Mouse (Mus musculus): ENCODE results near the gene C6. TPM values are rescaled to one million over a fixed set of nuclear protein-coding genes. Genes with fewer than 3 reads are reported as not detected.

Gene C6
- polyA plus RNA-seq, 1 experiment, result 3.6 TPM

DNA sequence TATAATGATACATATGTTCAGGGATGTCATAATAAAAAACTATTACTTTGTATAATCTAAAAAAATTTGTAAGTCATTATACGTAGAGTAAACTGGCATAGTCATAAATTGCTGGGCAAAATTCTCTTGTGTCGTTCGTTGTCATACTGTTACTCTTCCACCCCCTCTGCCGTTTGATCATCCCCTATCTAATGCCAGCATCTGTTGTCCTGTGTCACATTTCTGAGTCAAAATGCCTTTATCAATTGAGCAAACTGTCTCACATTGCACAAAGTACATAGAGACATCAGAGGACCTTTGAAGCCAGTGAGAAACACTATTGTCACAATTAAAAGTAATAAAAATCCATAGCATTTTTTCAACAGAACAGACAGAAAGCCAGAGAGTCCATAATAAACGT lies 88.0 kb downstream of the C6 start:
- no peak overlapping the region for H3K4me3 ChIP-seq (replicated peaks; ENCODE audit: control insufficient read depth, low read depth, low read length)
- no peaks in the 10 kb centered on the region for H3K4me1 ChIP-seq (ENCODE audit: control insufficient read depth, insufficient read depth, low read length)
- TF ChIP-seq CTCF (IDR thresholded peaks at IDR 0.05; ENCODE audit: control insufficient read depth, insufficient read depth, low read length), result no peak
- TF ChIP-seq POLR2A (IDR thresholded peaks at IDR 0.05; ENCODE audit: borderline replicate concordance, control insufficient read depth, low read depth, low read length), result no peak
- WGBS, result 70% methylated on average over 5 of the region's 5 CpGs
- H3K27ac ChIP-seq (ENCODE audit: control insufficient read depth, insufficient read depth, low read depth, low read length, poor library complexity), result no peak overlapping the region

DNA sequence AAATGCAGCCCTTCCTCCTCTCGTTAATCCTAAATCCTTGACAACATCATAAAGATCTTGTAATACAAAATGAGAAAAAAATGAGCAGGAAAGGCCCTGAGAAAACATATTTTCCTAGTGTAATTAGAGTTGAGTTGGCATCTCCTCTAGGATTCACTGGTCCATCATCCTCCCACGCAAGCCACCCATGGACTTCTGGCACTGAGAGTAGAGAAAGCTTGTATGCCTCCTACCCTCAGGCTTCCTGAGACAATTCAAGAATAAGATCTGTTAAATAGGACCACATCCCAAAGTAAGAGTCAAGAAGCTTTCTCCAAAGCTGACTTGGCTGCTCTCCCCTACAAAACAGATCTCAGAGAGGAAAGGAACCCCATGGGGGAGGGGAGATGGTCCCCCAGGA lies 88.7 kb downstream of the C6 start:
- no peak overlapping the region for H3K4me3 ChIP-seq (replicated peaks; ENCODE audit: control insufficient read depth, low read depth, low read length)
- WGBS, result 75% methylated on average over 2 of the region's 2 CpGs
- TF ChIP-seq POLR2A (IDR thresholded peaks at IDR 0.05; ENCODE audit: borderline replicate concordance, control insufficient read depth, low read depth, low read length) (no peak), CTCF (IDR thresholded peaks at IDR 0.05; ENCODE audit: control insufficient read depth, insufficient read depth, low read length) (no peak)

DNA sequence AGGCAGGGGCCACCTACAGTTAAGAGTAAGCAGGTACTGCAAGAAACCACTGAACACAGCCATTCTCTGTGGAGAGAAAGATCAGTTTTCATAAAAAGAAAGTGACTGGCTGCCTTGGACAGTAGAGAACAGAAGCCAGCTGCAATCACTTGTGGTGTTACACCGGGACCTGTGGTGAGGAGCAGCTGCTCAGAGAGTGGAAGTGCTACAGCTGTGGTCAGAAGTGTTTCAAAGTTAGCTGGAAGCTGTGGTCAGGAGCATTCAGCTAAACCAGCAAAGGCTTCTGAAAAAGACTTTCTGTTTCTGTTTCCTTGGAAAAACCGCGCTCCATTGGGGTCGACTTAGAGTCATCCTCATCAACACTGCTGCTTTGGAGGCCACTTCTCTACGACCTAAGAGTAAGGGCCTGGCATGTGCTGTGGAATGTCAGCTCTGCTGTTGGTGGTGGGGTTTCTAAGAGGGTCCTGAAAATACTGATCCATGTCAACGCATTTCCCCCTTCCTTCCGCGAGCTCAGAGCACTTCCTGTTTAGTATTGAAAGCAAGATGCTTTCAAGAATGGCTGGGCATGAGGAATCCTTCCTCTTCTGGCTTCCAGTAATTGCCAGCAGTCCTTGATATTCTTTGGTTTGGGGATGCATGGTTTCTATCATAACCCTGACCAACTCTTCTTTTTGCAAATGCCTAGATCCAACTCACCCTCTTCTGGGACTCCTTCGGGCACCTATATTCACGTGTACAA lies 89.9 kb downstream of the C6 start:
- no peak for TF ChIP-seq POLR2A (IDR thresholded peaks at IDR 0.05; ENCODE audit: borderline replicate concordance, control insufficient read depth, low read depth, low read length)
- WGBS, result 22% methylated on average over 10 of the region's 10 CpGs
- Histone ChIP-seq H3K4me3 (replicated peaks; ENCODE audit: control insufficient read depth, low read depth, low read length) (peak overlapping the region; percentile 63), H3K27ac (ENCODE audit: control insufficient read depth, insufficient read depth, low read depth, low read length, poor library complexity) (no peak overlapping the region), H3K4me1 (ENCODE audit: control insufficient read depth, insufficient read depth, low read length) (no peaks in the 10 kb centered on the region)

More for the DNA sequence above, 88.7 kb downstream of the C6 start:
- no peaks in the 10 kb centered on the region for H3K4me1 ChIP-seq (ENCODE audit: control insufficient read depth, insufficient read depth, low read length)
- H3K27ac ChIP-seq (ENCODE audit: control insufficient read depth, insufficient read depth, low read depth, low read length, poor library complexity), result no peak overlapping the region

DNA sequence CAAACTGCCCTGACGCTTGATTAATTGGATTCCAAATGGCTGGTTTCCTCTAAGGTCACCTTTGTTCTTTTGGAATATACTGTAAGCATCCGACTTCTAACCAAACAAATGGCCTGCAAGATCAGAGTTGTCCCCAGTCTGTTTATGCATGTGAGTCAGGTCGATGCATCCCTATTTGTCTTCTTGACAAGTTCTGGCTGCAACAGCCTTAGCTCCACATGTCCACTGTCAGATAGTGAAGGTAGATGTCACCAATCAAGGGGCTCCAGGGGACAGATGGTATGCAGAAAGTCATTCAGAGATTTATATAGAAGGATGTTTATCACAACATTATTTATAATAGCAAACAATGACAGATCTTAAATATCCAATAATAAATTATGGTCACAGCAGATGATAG lies 91.5 kb downstream of the C6 start:
- TF ChIP-seq POLR2A (IDR thresholded peaks at IDR 0.05; ENCODE audit: borderline replicate concordance, control insufficient read depth, low read depth, low read length) (no peak), CTCF (IDR thresholded peaks at IDR 0.05; ENCODE audit: control insufficient read depth, insufficient read depth, low read length) (no peak)
- H3K4me1 ChIP-seq (ENCODE audit: control insufficient read depth, insufficient read depth, low read length), result no peaks in the 10 kb centered on the region
- 79% methylated on average over 3 of the region's 3 CpGs for WGBS
- no peak overlapping the region for H3K27ac ChIP-seq (ENCODE audit: control insufficient read depth, insufficient read depth, low read depth, low read length, poor library complexity)
- H3K4me3 ChIP-seq (replicated peaks; ENCODE audit: control insufficient read depth, low read depth, low read length), result no peak overlapping the region

DNA sequence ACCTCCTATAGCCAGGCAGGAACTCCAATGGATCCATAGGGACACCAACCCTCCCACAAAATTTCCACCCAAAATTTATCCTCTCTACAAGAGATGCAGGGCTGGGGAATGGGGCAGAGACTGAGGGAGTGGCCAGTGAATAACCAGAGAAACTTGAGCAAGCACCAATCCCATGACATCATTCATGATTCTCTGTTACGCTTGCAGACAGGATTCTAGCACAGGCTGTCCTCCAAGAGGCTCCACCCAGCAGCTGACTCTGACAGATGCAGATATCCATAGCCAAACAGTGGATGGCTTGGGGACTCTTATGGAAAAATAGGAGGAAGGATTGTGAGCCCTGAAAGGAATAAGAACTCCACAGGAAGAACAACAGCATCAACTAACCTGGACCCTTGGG lies 94.2 kb downstream of the C6 start:
- TF ChIP-seq POLR2A (IDR thresholded peaks at IDR 0.05; ENCODE audit: borderline replicate concordance, control insufficient read depth, low read depth, low read length), result no peak
- WGBS, result 59% methylated on average over 1 of the region's 1 CpGs

DNA sequence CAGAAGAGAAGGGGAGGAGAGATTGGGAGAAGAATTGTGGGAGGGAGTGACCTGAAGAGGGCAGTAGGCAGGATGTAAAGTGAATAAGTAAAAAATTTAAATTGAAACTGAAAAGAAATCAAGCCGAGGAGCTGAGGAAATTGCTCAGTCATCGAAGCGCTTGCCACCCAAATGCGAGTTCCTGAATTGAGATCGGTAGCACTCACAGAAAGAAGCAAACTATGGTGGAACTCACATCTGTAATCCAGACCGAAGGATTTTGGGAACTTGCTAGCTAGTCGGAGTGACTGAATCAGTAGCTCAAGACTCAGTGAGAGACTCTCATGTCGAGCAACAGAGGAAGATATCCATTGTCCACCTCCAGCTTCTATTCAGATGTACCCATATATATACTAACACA lies 94.8 kb downstream of the C6 start:
- Histone ChIP-seq H3K4me3 (replicated peaks; ENCODE audit: control insufficient read depth, low read depth, low read length) (no peak overlapping the region), H3K4me1 (ENCODE audit: control insufficient read depth, insufficient read depth, low read length) (no peaks in the 10 kb centered on the region), H3K27ac (ENCODE audit: control insufficient read depth, insufficient read depth, low read depth, low read length, poor library complexity) (no peak overlapping the region)
- 36% methylated on average over 8 of the region's 8 CpGs for WGBS
- no peak for TF ChIP-seq CTCF (IDR thresholded peaks at IDR 0.05; ENCODE audit: control insufficient read depth, insufficient read depth, low read length)
- no peak for TF ChIP-seq POLR2A (IDR thresholded peaks at IDR 0.05; ENCODE audit: borderline replicate concordance, control insufficient read depth, low read depth, low read length)

More for the DNA sequence above, 94.2 kb downstream of the C6 start:
- Histone ChIP-seq H3K27ac (ENCODE audit: control insufficient read depth, insufficient read depth, low read depth, low read length, poor library complexity) (no peak overlapping the region), H3K4me3 (replicated peaks; ENCODE audit: control insufficient read depth, low read depth, low read length) (no peak overlapping the region), H3K4me1 (ENCODE audit: control insufficient read depth, insufficient read depth, low read length) (no peaks in the 10 kb centered on the region)

DNA sequence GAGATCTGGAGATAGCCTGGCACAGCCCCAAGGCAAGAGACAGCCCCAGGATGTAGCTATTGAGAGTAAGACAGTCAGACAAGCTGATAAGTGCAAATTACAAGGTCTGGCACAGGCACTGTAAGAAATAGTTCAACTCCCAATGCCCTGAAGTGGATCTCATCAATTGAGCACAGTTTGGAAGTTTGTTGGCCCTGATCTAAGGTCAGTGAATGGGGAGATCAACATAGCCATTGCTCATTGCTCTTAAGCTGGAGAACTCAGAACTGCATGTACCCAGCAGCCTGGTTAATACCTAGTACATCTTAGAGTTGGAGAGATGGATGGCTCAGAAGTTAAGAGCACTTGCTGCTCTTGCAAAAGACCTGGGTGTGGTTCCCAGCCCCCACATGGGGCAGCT lies 100.8 kb downstream of the C6 start:
- Histone ChIP-seq H3K4me3 (replicated peaks; ENCODE audit: control insufficient read depth, low read depth, low read length) (no peak overlapping the region), H3K27ac (ENCODE audit: control insufficient read depth, insufficient read depth, low read depth, low read length, poor library complexity) (no peak overlapping the region), H3K4me1 (ENCODE audit: control insufficient read depth, insufficient read depth, low read length) (no peaks in the 10 kb centered on the region)
- TF ChIP-seq CTCF (IDR thresholded peaks at IDR 0.05; ENCODE audit: control insufficient read depth, insufficient read depth, low read length) (no peak), POLR2A (IDR thresholded peaks at IDR 0.05; ENCODE audit: borderline replicate concordance, control insufficient read depth, low read depth, low read length) (no peak)

DNA sequence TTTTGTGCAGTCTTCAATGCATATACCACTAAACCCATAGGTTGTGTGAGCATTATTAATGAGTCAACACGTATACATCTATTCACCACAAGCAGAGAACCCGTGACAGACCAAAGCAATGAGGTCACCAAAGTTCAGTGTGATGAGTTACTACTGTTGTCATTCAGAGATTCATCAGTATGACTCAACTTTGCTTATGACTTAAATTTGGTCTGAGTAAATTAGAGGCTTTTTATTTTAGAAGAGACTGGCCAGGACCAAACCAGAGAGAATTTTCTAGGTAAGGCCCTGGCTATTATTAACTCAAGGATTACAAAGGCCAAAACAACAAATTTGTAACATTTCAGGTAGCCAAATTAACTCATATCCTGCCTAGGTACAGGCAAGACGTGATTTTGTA lies 109.4 kb downstream of the C6 start:
- 66% methylated on average over 3 of the region's 3 CpGs for WGBS

DNA sequence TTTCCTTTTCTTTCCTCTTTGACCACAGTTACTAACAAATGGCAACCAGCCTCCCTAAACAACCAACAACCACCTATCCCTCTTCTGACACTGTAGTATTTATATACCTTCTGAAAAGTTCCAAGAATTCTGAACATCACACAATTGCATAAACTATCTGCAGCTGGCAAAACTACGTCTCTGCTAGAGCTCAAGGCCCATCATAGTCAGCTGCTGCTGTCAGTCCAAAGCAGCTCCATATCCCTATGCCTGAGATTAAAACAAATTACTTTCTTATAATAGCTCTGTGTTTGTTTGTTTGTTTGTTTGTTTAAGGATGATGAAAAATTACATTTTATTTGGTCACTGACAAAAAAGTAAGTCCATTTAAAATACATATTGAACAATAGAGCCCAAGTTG lies 123.0 kb downstream of the C6 start:
- Histone ChIP-seq H3K4me1 (ENCODE audit: control insufficient read depth, insufficient read depth, low read length) (no peaks in the 10 kb centered on the region), H3K27ac (ENCODE audit: control insufficient read depth, insufficient read depth, low read depth, low read length, poor library complexity) (no peak overlapping the region), H3K4me3 (replicated peaks; ENCODE audit: control insufficient read depth, low read depth, low read length) (no peak overlapping the region)
- 73% methylated on average over 1 of the region's 1 CpGs for WGBS
- TF ChIP-seq CTCF (IDR thresholded peaks at IDR 0.05; ENCODE audit: control insufficient read depth, insufficient read depth, low read length) (no peak), POLR2A (IDR thresholded peaks at IDR 0.05; ENCODE audit: borderline replicate concordance, control insufficient read depth, low read depth, low read length) (no peak)

More for the DNA sequence above, 109.4 kb downstream of the C6 start:
- H3K4me3 ChIP-seq (replicated peaks; ENCODE audit: control insufficient read depth, low read depth, low read length), result no peak overlapping the region
- TF ChIP-seq CTCF (IDR thresholded peaks at IDR 0.05; ENCODE audit: control insufficient read depth, insufficient read depth, low read length), result no peak
- H3K27ac ChIP-seq (ENCODE audit: control insufficient read depth, insufficient read depth, low read depth, low read length, poor library complexity), result no peak overlapping the region
- no peaks in the 10 kb centered on the region for H3K4me1 ChIP-seq (ENCODE audit: control insufficient read depth, insufficient read depth, low read length)

Other genes starting within 250 kb of the C6 start
- not detected in 2 replicates for gene Mroh2b, start 171.6 kb downstream of the C6 start, polyA plus RNA-seq (2011; ENCODE audit: insufficient read depth, insufficient read length, low replicate concordance, missing spikeins)

Data from bone marrow, adult 2 months (tissue).